Mouse (Mus musculus) kidney, adult 18-20 months (tissue): Measurements from ENCODE around the gene Babam2.
A peak's percentile ranks its signal among the peaks of the same experiment; 100 is the strongest.

Source experiments
- DNase-seq: peaks from one replicate; pipeline ENCODE4 v3.0.0; 2021

Babam2 gene

GRCm38 (mm10) chr5:32089481-32089880 lies 392.0 kb downstream of the Babam2 start:
- no peak for DNase-seq

GRCm38 (mm10) chr5:32092281-32092680 lies 394.8 kb downstream of the Babam2 start:
- no peak for DNase-seq

GRCm38 (mm10) chr5:32098691-32099090 lies 401.2 kb downstream of the Babam2 start:
- DNase-seq, result no peak

- no peak for DNase-seq
These were observed 405.0 kb downstream of the Babam2 start for GRCm38 (mm10) chr5:32102484-32102883.

- DNase-seq, result no peak
These were observed 405.5 kb downstream of the Babam2 start for GRCm38 (mm10) chr5:32102971-32103431.

GRCm38 (mm10) chr5:32103545-32103944 lies 406.1 kb downstream of the Babam2 start:
- no peak for DNase-seq

GRCm38 (mm10) chr5:32104119-32104990 lies 406.9 kb downstream of the Babam2 start:
- DNase-seq, result no peak

- no peak for DNase-seq
These were observed 409.1 kb downstream of the Babam2 start for GRCm38 (mm10) chr5:32106473-32107140.

- DNase-seq, result no peak
These were observed 413.2 kb downstream of the Babam2 start for GRCm38 (mm10) chr5:32110651-32111050.

- DNase-seq, result no peak
These were observed 414.9 kb downstream of the Babam2 start for GRCm38 (mm10) chr5:32112206-32112916.

- no peak for DNase-seq
These were observed 423.5 kb downstream of the Babam2 start for GRCm38 (mm10) chr5:32120901-32121376.

GRCm38 (mm10) chr5:32121936-32122335 lies 424.5 kb downstream of the Babam2 start:
- no peak for DNase-seq

GRCm38 (mm10) chr5:32122363-32122762 lies 424.9 kb downstream of the Babam2 start:
- DNase-seq, result no peak

- no peak for DNase-seq
These were observed 427.5 kb downstream of the Babam2 start for GRCm38 (mm10) chr5:32124957-32125356.

- no peak for DNase-seq
These were observed 429.7 kb downstream of the Babam2 start for GRCm38 (mm10) chr5:32127226-32127625.

- DNase-seq, result no peak
These were observed 430.4 kb downstream of the Babam2 start for GRCm38 (mm10) chr5:32127927-32128326.

GRCm38 (mm10) chr5:32132971-32133501 lies 435.6 kb downstream of the Babam2 start:
- peak; percentile 64 for DNase-seq

GRCm38 (mm10) chr5:32133549-32134004 lies 436.1 kb downstream of the Babam2 start:
- peak; percentile 70 for DNase-seq

- DNase-seq, result peak; percentile 62
These were observed 436.7 kb downstream of the Babam2 start for GRCm38 (mm10) chr5:32134051-32134732.
